Mouse (Mus musculus): ENCODE results near the gene Gtf2h4. TPM values are rescaled to one million over a fixed set of nuclear protein-coding genes. Genes with fewer than 3 reads are reported as not detected.

Gtf2h4 gene
- polyA plus RNA-seq, 1 experiment from 2014 or later = 39.3 TPM

- Histone ChIP-seq H3K4me3 (ENCODE audit: low read depth, low read length) (no peak overlapping the region), H3K27ac (ENCODE audit: low read depth, low read length) (no peak overlapping the region), H3K4me1 (ENCODE audit: control insufficient read depth, insufficient read depth, low read length) (no peaks in the 10 kb centered on the region), H3K9ac (ENCODE audit: low read length) (no peak overlapping the region), H3K4me2 (no peak overlapping the region), H3K27me3 (ENCODE audit: control insufficient read depth, insufficient read depth, low read length) (no peaks in the 10 kb centered on the region), H3K9me3 (ENCODE audit: control insufficient read depth, low read length) (no peaks in the 10 kb centered on the region), H3K36me3 (ENCODE audit: control insufficient read depth, insufficient read depth, low read length) (no peaks in the 10 kb centered on the region)
- WGBS = 39% methylated on average over 5 of the region's 5 CpGs
- ATAC-seq (ENCODE audit: low FRiP score) (no peak), DNase-seq (ENCODE audit: low spot score, missing footprints) (no peak)
Observed at GRCm38 (mm10) chr17:35636363-35636762, 37.2 kb downstream of the Gtf2h4 start.

DNA sequence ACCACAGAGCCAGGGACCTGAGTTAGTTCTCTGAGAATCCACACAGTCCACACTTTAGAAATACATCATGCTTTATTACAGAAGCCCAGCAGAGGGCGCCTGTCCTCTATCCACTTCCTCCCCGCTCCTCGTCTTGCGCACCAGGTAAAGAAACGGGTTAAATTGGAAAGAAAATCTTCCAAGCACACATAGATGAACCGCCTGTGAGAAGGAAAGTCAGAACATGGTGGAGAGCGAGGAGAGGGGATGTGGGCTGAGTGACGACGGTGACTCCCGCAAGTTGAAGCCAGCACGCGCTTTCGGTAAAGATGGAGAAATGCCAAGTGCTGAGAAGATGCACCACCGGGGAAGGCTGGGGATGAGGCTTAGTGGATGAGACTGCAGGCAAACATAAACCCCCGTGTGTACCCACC, 37.8 kb downstream of the Gtf2h4 start:
- DNase-seq (ENCODE audit: low spot score, missing footprints) = peak; percentile 96
- Histone ChIP-seq H3K9me3 (ENCODE audit: control insufficient read depth, low read length) (no peaks in the 10 kb centered on the region), H3K27me3 (ENCODE audit: control insufficient read depth, insufficient read depth, low read length) (no peaks in the 10 kb centered on the region), H3K4me3 (ENCODE audit: low read depth, low read length) (peak overlapping the region; percentile 24; the same call in 1 of the 2 replicates), H3K4me1 (ENCODE audit: control insufficient read depth, insufficient read depth, low read length) (no peaks in the 10 kb centered on the region), H3K36me3 (ENCODE audit: control insufficient read depth, insufficient read depth, low read length) (no peaks in the 10 kb centered on the region), H3K27ac (ENCODE audit: low read depth, low read length) (no peak overlapping the region), H3K9ac (ENCODE audit: low read length) (no peak overlapping the region), H3K4me2 (peak overlapping the region; percentile 53)
- peak; percentile 70; the same call in 1 of the 2 replicates for ATAC-seq (ENCODE audit: low FRiP score)
- 2% methylated on average over 15 of the region's 15 CpGs for WGBS

- no peaks in the 10 kb centered on the region for H3K9me3 ChIP-seq (ENCODE audit: control insufficient read depth, low read length)
- DNase-seq (ENCODE audit: low spot score, missing footprints) (no peak), ATAC-seq (ENCODE audit: low FRiP score) (no peak)
- no peak overlapping the region for H3K9ac ChIP-seq (ENCODE audit: low read length)
- H3K4me3 ChIP-seq (ENCODE audit: low read depth, low read length) = no peak overlapping the region
- no peaks in the 10 kb centered on the region for H3K4me1 ChIP-seq (ENCODE audit: control insufficient read depth, insufficient read depth, low read length)
- WGBS = 84% methylated on average over 3 of the region's 3 CpGs
- H3K36me3 ChIP-seq (ENCODE audit: control insufficient read depth, insufficient read depth, low read length) = no peaks in the 10 kb centered on the region
- H3K27ac ChIP-seq (ENCODE audit: low read depth, low read length) = no peak overlapping the region
- no peak overlapping the region for H3K4me2 ChIP-seq
- no peaks in the 10 kb centered on the region for H3K27me3 ChIP-seq (ENCODE audit: control insufficient read depth, insufficient read depth, low read length)
Observed at GRCm38 (mm10) chr17:35635202-35635601, 38.3 kb downstream of the Gtf2h4 start.

GRCm38 (mm10) chr17:35633992-35634391, 39.5 kb downstream of the Gtf2h4 start:
- no peak overlapping the region for H3K27ac ChIP-seq (ENCODE audit: low read depth, low read length)
- H3K4me3 ChIP-seq (ENCODE audit: low read depth, low read length) = no peak overlapping the region
- ATAC-seq (ENCODE audit: low FRiP score) = no peak
- H3K9me3 ChIP-seq (ENCODE audit: control insufficient read depth, low read length) = no peaks in the 10 kb centered on the region
- no peak overlapping the region for H3K4me2 ChIP-seq
- H3K9ac ChIP-seq (ENCODE audit: low read length) = 0 out of 2 replicates have a peak overlapping the region, but pooled peaks have one; percentile 13
- H3K27me3 ChIP-seq (ENCODE audit: control insufficient read depth, insufficient read depth, low read length) = no peaks in the 10 kb centered on the region
- H3K4me1 ChIP-seq (ENCODE audit: control insufficient read depth, insufficient read depth, low read length) = no peaks in the 10 kb centered on the region
- no peaks in the 10 kb centered on the region for H3K36me3 ChIP-seq (ENCODE audit: control insufficient read depth, insufficient read depth, low read length)
- no peak for DNase-seq (ENCODE audit: low spot score, missing footprints)
- WGBS = 22% methylated on average over 1 of the region's 1 CpGs

DNA sequence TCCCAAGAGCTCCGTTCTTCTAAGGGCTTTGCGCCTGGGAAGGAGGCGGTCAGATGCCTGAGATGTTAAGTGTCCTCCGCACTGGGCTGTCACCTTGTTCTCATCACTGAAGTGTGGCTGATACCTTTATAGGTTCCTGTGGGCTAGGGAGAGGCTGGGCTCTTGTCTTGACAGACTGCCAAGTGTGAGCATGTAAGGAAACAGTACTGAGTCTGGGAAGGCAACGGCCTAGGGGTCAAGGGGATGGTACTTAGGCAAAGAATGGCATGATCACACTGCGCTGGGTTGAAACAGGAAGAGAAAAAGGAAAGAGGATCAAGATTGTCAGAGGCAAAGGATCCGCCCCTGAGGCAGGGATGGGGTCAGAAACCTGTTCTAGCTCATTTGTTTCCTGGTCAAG, 47.0 kb downstream of the Gtf2h4 start, which contains the start of gene Gm9573:
Gene Gm9573, minus strand, starts transcription at position 101 of the 400 bp plus-strand sequence.
- DNase-seq (ENCODE audit: low spot score, missing footprints) (no peak), ATAC-seq (ENCODE audit: low FRiP score) (no peak)
- H3K27me3 ChIP-seq (ENCODE audit: control insufficient read depth, insufficient read depth, low read length) = no peaks in the 10 kb centered on the region
- 87% methylated on average over 7 of the region's 7 CpGs for WGBS
- no peak within 1 kb of the TSS for H3K4me2 ChIP-seq
- H3K9ac ChIP-seq (ENCODE audit: low read length) = no peak within 1 kb of the TSS
- H3K9me3 ChIP-seq (ENCODE audit: control insufficient read depth, low read length) = no peaks in the 10 kb centered on the region
- H3K36me3 ChIP-seq (ENCODE audit: control insufficient read depth, insufficient read depth, low read length) = no peaks in the 10 kb centered on the region
- H3K4me3 ChIP-seq (ENCODE audit: low read depth, low read length) = no peak within 1 kb of the TSS
- no peaks in the 10 kb centered on the region for H3K4me1 ChIP-seq (ENCODE audit: control insufficient read depth, insufficient read depth, low read length)
- H3K27ac ChIP-seq (ENCODE audit: low read depth, low read length) = no peak within 1 kb of the TSS

Other genes with a start within 250 kb of the Gtf2h4 start
- 0.33 and 0.93 TPM in 2 replicates for gene H2-Q6, start 248.9 kb downstream of the Gtf2h4 start, polyA plus RNA-seq (2014; fragmentation: Nextera tagmentation; extraction: Ambion mirVana)
- 9.3 and 10.0 TPM in 2 replicates for gene H2-Q7, start 234.6 kb downstream of the Gtf2h4 start, polyA plus RNA-seq (2014; fragmentation: Nextera tagmentation; extraction: Ambion mirVana)
- 0.11 and 0.12 TPM in 2 replicates for gene H2-Q10, start 203.7 kb downstream of the Gtf2h4 start, polyA plus RNA-seq (2014; fragmentation: Nextera tagmentation; extraction: Ambion mirVana)
- gene Pou5f1, start 167.7 kb downstream of the Gtf2h4 start, polyA plus RNA-seq (2014; fragmentation: Nextera tagmentation; extraction: Ambion mirVana) = not detected in 2 replicates
- gene Tcf19, start 156.9 kb downstream of the Gtf2h4 start, polyA plus RNA-seq (2014; fragmentation: Nextera tagmentation; extraction: Ambion mirVana) = 56.7 and 57.7 TPM in 2 replicates
- 8.9 and 10.8 TPM in 2 replicates for gene Cchcr1, start 156.6 kb downstream of the Gtf2h4 start, polyA plus RNA-seq (2014; fragmentation: Nextera tagmentation; extraction: Ambion mirVana)
- 0.22 and 0.46 TPM in 2 replicates for gene Psors1c2, start 140.5 kb downstream of the Gtf2h4 start, polyA plus RNA-seq (2014; fragmentation: Nextera tagmentation; extraction: Ambion mirVana)
- gene Cdsn, start 121.6 kb downstream of the Gtf2h4 start, polyA plus RNA-seq (2014; fragmentation: Nextera tagmentation; extraction: Ambion mirVana) = 0.08 TPM in 1 of 2 replicates, not detected in the other
- gene 2300002M23Rik, start 106.3 kb downstream of the Gtf2h4 start, polyA plus RNA-seq (2014; fragmentation: Nextera tagmentation; extraction: Ambion mirVana) = not detected in 2 replicates
- not detected in 2 replicates for gene Sfta2, start 72.2 kb downstream of the Gtf2h4 start, polyA plus RNA-seq (2014; fragmentation: Nextera tagmentation; extraction: Ambion mirVana)
- not detected in 2 replicates for gene Gm9573, start 47.1 kb downstream of the Gtf2h4 start, polyA plus RNA-seq (2014; fragmentation: Nextera tagmentation; extraction: Ambion mirVana)
- gene Mucl3, start 30.0 kb downstream of the Gtf2h4 start, polyA plus RNA-seq (2014; fragmentation: Nextera tagmentation; extraction: Ambion mirVana) = 0.14 TPM in 1 of 2 replicates, not detected in the other
- 9.8 and 10.5 TPM in 2 replicates for gene Vars2, start 6.1 kb downstream of the Gtf2h4 start, polyA plus RNA-seq (2014; fragmentation: Nextera tagmentation; extraction: Ambion mirVana)
- gene Ddr1, start 30.9 kb upstream of the Gtf2h4 start, polyA plus RNA-seq (2014; fragmentation: Nextera tagmentation; extraction: Ambion mirVana) = 78.4 and 92.1 TPM in 2 replicates
- 2.5 and 4.0 TPM in 2 replicates for gene Ier3, start 147.9 kb upstream of the Gtf2h4 start, polyA plus RNA-seq (2014; fragmentation: Nextera tagmentation; extraction: Ambion mirVana)
- 46.9 and 47.4 TPM in 2 replicates for gene Flot1, start 149.5 kb upstream of the Gtf2h4 start, polyA plus RNA-seq (2014; fragmentation: Nextera tagmentation; extraction: Ambion mirVana)
- gene Tubb5, start 164.6 kb upstream of the Gtf2h4 start, polyA plus RNA-seq (2014; fragmentation: Nextera tagmentation; extraction: Ambion mirVana) = 1,522 and 1,543 TPM in 2 replicates
- gene Mdc1, start 167.8 kb upstream of the Gtf2h4 start, polyA plus RNA-seq (2014; fragmentation: Nextera tagmentation; extraction: Ambion mirVana) = 19.4 and 21.5 TPM in 2 replicates
- gene Nrm, start 187.6 kb upstream of the Gtf2h4 start, polyA plus RNA-seq (2014; fragmentation: Nextera tagmentation; extraction: Ambion mirVana) = 59.8 and 61.0 TPM in 2 replicates
- gene Ppp1r18, start 191.9 kb upstream of the Gtf2h4 start, polyA plus RNA-seq (2014; fragmentation: Nextera tagmentation; extraction: Ambion mirVana) = 24.1 and 25.2 TPM in 2 replicates
- gene Dhx16, start 206.1 kb upstream of the Gtf2h4 start, polyA plus RNA-seq (2014; fragmentation: Nextera tagmentation; extraction: Ambion mirVana) = 39.0 and 43.6 TPM in 2 replicates
- gene 2310061I04Rik, start 223.7 kb upstream of the Gtf2h4 start, polyA plus RNA-seq (2014; fragmentation: Nextera tagmentation; extraction: Ambion mirVana) = 22.7 and 23.3 TPM in 2 replicates
- gene Atat1, start 236.3 kb upstream of the Gtf2h4 start, polyA plus RNA-seq (2014; fragmentation: Nextera tagmentation; extraction: Ambion mirVana) = 158 and 168 TPM in 2 replicates
- gene Mrps18b, start 242.7 kb upstream of the Gtf2h4 start, polyA plus RNA-seq (2014; fragmentation: Nextera tagmentation; extraction: Ambion mirVana) = 57.1 and 61.8 TPM in 2 replicates
- gene Ppp1r10, start 242.7 kb upstream of the Gtf2h4 start, polyA plus RNA-seq (2014; fragmentation: Nextera tagmentation; extraction: Ambion mirVana) = 44.3 TPM in 2 replicates

Measured in midbrain, embryonic 11.5 days (tissue).